Mouse (Mus musculus) forebrain, embryonic 11.5 days (tissue): Measurements from ENCODE around the gene Kif12. TPM values are rescaled to one million over a fixed set of nuclear protein-coding genes. Genes with fewer than 3 reads are reported as not detected.

ENCODE experiments used
- ATAC-seq: fragments of 200-750 bp; cut with Nextera tagmentation; replicated peaks from 2 replicates; pipeline ENCODE4 v1.8.0; 2017; ENCODE audit warnings: moderate TSS enrichment; ENCODE audit not compliant: low FRiP score
- DNase-seq: peaks from one replicate; pipeline ENCODE4 v3.0.0-alpha.2; 2017; ENCODE audit warnings: low spot score
- H3K27ac ChIP-seq: fragments of 300-500 bp; sonication (generic); 2 replicates; pipeline ENCODE4 v1.5.1; 2014; ENCODE audit warnings: low read depth, low read length
- H3K27me3 ChIP-seq: fragments of 300-500 bp; sonication (generic); 2 replicates; pipeline ENCODE4 v1.6.1; 2014; ENCODE audit warnings: mild to moderate bottlenecking, low read length, mixed read lengths; ENCODE audit not compliant: control insufficient read depth, insufficient read depth
- H3K36me3 ChIP-seq: fragments of 300-500 bp; sonication (generic); 2 replicates; pipeline ENCODE4 v1.6.1; 2014; ENCODE audit warnings: mild to moderate bottlenecking, low read length, moderate library complexity, mixed read lengths; ENCODE audit not compliant: control insufficient read depth, insufficient read depth
- H3K4me1 ChIP-seq: fragments of 300-500 bp; sonication (generic); replicated peaks from 2 replicates; pipeline ENCODE4 v1.6.1; 2014; ENCODE audit warnings: low read length, mixed read lengths; ENCODE audit not compliant: control insufficient read depth, insufficient read depth
- H3K4me2 ChIP-seq: fragments of 300-500 bp; sonication (generic); 2 replicates; pipeline ENCODE4 v1.6.1; 2014; ENCODE audit warnings: low read depth, mild to moderate bottlenecking, low read length, moderate library complexity, mixed read lengths; ENCODE audit not compliant: severe bottlenecking
- H3K4me3 ChIP-seq: fragments of 300-500 bp; sonication (generic); 2 replicates; pipeline ENCODE4 v1.5.1; 2014; ENCODE audit warnings: low read depth, low read length
- H3K9ac ChIP-seq: fragments of 300-500 bp; sonication (generic); 2 replicates; pipeline ENCODE4 v1.6.1; 2014; ENCODE audit warnings: low read length
- H3K9me3 ChIP-seq: fragments of 300-500 bp; sonication (generic); 2 replicates; pipeline ENCODE4 v1.6.1; 2016; ENCODE audit warnings: low read length, mixed read lengths; ENCODE audit not compliant: control insufficient read depth
- WGBS: fragments of 180-500 bp; shearing (Covaris S2); extraction: QIAGEN DNeasy Blood & Tissue Kit; methylation state at CpG from one replicate; pipeline ENCODE4 v1.1.7; 2014; 5-methylcytosine and 5-hydroxymethylcytosine counted together
- polyA plus RNA-seq: library from polyadenylated mRNA; unstranded; fragments of >200 nt; fragmentation: Nextera tagmentation; extraction: Ambion mirVana; gene quantifications from 2 replicates; pipeline ENCODE4 v1.2.1, GENCODE M21; 2014

Kif12 gene
- polyA plus RNA-seq, result not detected in 2 replicates

- no peak for DNase-seq
- Histone ChIP-seq H3K27ac (no peak within 1 kb of the TSS), H3K9me3 (no peaks in the 10 kb centered on the region), H3K36me3 (no peaks in the 10 kb centered on the region), H3K9ac (no peak within 1 kb of the TSS), H3K4me2 (no peak within 1 kb of the TSS), H3K27me3 (no peaks in the 10 kb centered on the region; the same call in 1 of the 2 replicates), H3K4me1 (no peaks in the 10 kb centered on the region), H3K4me3 (no peak within 1 kb of the TSS)
- ATAC-seq, result no peak
- WGBS, result 81% methylated on average over 4 of the region's 4 CpGs
These were observed at the start of gene Kif12 for GRCm38 (mm10) chr4:63171969-63172685. Kif12 (minus strand) TSS chr4:63172131.

- H3K4me2 ChIP-seq, result no peak overlapping the region
- DNase-seq (no peak), ATAC-seq (no peak)
- H3K4me1 ChIP-seq, result peaks cover 5% of the 10 kb centered on the region; the same call in 1 of the 2 replicates
- no peaks in the 10 kb centered on the region for H3K9me3 ChIP-seq
- H3K36me3 ChIP-seq, result no peaks in the 10 kb centered on the region; the same call in 1 of the 2 replicates
- WGBS, result 87% methylated on average over 15 of the region's 15 CpGs
- H3K27ac ChIP-seq, result no peak overlapping the region
- no peaks in the 10 kb centered on the region for H3K27me3 ChIP-seq
- no peak overlapping the region for H3K4me3 ChIP-seq
- no peak overlapping the region for H3K9ac ChIP-seq
These were observed 49.4 kb upstream of the Kif12 start for GRCm38 (mm10) chr4:63221096-63221958.

- no peak overlapping the region for H3K9ac ChIP-seq
- no peak for ATAC-seq
These were observed 47.7 kb upstream of the Kif12 start for GRCm38 (mm10) chr4:63219635-63220034.

GRCm38 (mm10) chr4:63219059-63219458 lies 47.1 kb upstream of the Kif12 start:
- peaks cover 13% of the 10 kb centered on the region for H3K4me1 ChIP-seq
- H3K4me3 ChIP-seq, result no peak overlapping the region
- no peak overlapping the region for H3K4me2 ChIP-seq
- no peak overlapping the region for H3K9ac ChIP-seq
- no peak overlapping the region for H3K27ac ChIP-seq
- H3K27me3 ChIP-seq, result peaks cover 10% of the 10 kb centered on the region
- DNase-seq (no peak), ATAC-seq (no peak)
- 84% methylated on average over 3 of the region's 3 CpGs for WGBS
- no peaks in the 10 kb centered on the region; the same call in 1 of the 2 replicates for H3K36me3 ChIP-seq
- H3K9me3 ChIP-seq, result no peaks in the 10 kb centered on the region

More at GRCm38 (mm10) chr4:63219635-63220034, 47.7 kb upstream of the Kif12 start:
- H3K27ac ChIP-seq, result no peak overlapping the region
- H3K9me3 ChIP-seq, result no peaks in the 10 kb centered on the region
- H3K4me3 ChIP-seq, result no peak overlapping the region
- DNase-seq, result no peak
- peaks cover 8% of the 10 kb centered on the region for H3K4me1 ChIP-seq
- 93% methylated on average over 6 of the region's 6 CpGs for WGBS
- no peaks in the 10 kb centered on the region; the same call in 1 of the 2 replicates for H3K36me3 ChIP-seq
- peaks cover 4% of the 10 kb centered on the region for H3K27me3 ChIP-seq
- H3K4me2 ChIP-seq, result no peak overlapping the region

GRCm38 (mm10) chr4:63217513-63217912 lies 45.6 kb upstream of the Kif12 start:
- Histone ChIP-seq H3K4me1 (peaks cover 18% of the 10 kb centered on the region), H3K4me2 (no peak overlapping the region)
- 89% methylated on average over 6 of the region's 6 CpGs for WGBS

DNA sequence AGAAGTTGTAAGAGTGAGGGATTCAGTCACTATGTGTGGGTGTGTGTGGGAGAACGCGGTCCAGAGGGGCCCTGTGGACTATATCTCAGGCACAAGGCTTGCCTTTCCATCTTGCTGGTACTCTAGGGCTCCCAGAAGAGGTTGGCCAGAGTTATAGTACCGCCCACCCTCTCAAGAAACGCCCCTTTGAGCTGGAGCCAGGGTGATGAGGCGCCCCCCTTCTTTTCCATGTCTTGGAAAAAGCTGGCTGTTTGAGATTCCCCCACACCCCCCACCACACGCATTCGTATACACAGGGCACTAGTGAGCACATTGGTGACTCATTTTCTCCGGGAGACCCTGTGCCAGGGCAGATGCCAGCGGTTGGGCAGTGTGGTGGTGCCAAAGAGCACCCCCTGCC lies 44.6 kb upstream of the Kif12 start:
- no peak overlapping the region for H3K27ac ChIP-seq

More at GRCm38 (mm10) chr4:63217513-63217912, 45.6 kb upstream of the Kif12 start:
- Histone ChIP-seq H3K4me3 (no peak overlapping the region), H3K27me3 (peaks cover 22% of the 10 kb centered on the region), H3K9me3 (no peaks in the 10 kb centered on the region), H3K36me3 (no peaks in the 10 kb centered on the region; the same call in 1 of the 2 replicates), H3K9ac (no peak overlapping the region), H3K27ac (no peak overlapping the region)
- DNase-seq, result no peak
- no peak for ATAC-seq

DNA sequence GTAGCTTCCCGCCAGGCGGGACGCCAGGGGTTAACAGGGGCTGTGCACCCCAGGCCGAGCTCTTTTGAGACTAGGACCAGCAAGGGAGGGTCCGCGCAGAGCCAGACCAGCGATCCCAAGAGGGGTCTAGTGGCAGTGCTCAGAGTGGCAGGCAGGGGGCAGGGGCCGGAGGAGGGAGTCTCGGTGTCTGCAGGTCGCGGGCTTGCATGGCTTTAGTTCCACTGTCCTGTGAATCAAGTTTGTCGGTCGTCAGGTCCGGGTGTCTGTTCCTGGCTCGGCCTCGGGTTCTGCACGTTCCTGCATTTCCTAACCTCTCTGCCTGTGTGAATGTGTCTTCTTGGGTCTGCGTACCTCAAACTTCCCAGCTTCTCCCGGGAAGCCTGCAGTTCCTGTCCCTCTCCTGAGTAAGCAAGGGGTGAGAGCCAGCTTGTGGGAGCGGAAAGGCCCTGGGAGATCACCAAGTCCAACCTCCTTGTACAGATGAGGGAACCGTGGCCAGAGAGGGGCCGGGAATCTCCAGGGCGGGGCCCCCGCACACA lies 44.1 kb upstream of the Kif12 start:
- Histone ChIP-seq H3K27me3 (peaks cover 24% of the 10 kb centered on the region), H3K4me3 (peak overlapping the region; percentile 76), H3K4me1 (peaks cover 18% of the 10 kb centered on the region), H3K36me3 (no peaks in the 10 kb centered on the region), H3K9ac (peak overlapping the region; percentile 71), H3K4me2 (peak overlapping the region; percentile 100), H3K9me3 (no peaks in the 10 kb centered on the region), H3K27ac (no peak overlapping the region)
- DNase-seq, result peak; percentile 89
- ATAC-seq, result peak; percentile 80
- WGBS, result 2% methylated on average over 24 of the region's 24 CpGs

More for the DNA sequence above, 44.6 kb upstream of the Kif12 start:
- H3K4me3 ChIP-seq, result peak overlapping the region; percentile 76
- DNase-seq (no peak), ATAC-seq (peak; percentile 49)
- H3K36me3 ChIP-seq, result no peaks in the 10 kb centered on the region
- peak overlapping the region; percentile 71 for H3K9ac ChIP-seq
- 34% methylated on average over 9 of the region's 9 CpGs for WGBS
- H3K4me2 ChIP-seq, result peak overlapping the region; percentile 100
- H3K9me3 ChIP-seq, result no peaks in the 10 kb centered on the region
- H3K27me3 ChIP-seq, result peaks cover 24% of the 10 kb centered on the region
- peaks cover 18% of the 10 kb centered on the region for H3K4me1 ChIP-seq

- H3K27me3 ChIP-seq, result peaks cover 24% of the 10 kb centered on the region
- DNase-seq (peak; percentile 93), ATAC-seq (peak; percentile 67)
- H3K4me1 ChIP-seq, result peaks cover 18% of the 10 kb centered on the region
- H3K36me3 ChIP-seq, result no peaks in the 10 kb centered on the region
- no peaks in the 10 kb centered on the region for H3K9me3 ChIP-seq
- H3K27ac ChIP-seq, result no peak overlapping the region
- H3K4me3 ChIP-seq, result peak overlapping the region; percentile 76
- peak overlapping the region; percentile 71 for H3K9ac ChIP-seq
- WGBS, result under 1% methylated on average over 66 of the region's 71 CpGs
- H3K4me2 ChIP-seq, result peak overlapping the region; percentile 100
These were observed 43.5 kb upstream of the Kif12 start for GRCm38 (mm10) chr4:63215185-63215992.
